Mouse (Mus musculus): ENCODE measurements at regions not wholly inside any gene's neighbourhood (a gene's known extent, or its start where the extent isn't known, plus 50 kb on each side); places are given as distances from the start of the nearest gene placed in this dataset.
"Not testable (repeated sequence)": the region's sequence is repeated elsewhere in the genome, so short reads cannot be mapped to it uniquely, and the experiment has no call there.

DNA sequence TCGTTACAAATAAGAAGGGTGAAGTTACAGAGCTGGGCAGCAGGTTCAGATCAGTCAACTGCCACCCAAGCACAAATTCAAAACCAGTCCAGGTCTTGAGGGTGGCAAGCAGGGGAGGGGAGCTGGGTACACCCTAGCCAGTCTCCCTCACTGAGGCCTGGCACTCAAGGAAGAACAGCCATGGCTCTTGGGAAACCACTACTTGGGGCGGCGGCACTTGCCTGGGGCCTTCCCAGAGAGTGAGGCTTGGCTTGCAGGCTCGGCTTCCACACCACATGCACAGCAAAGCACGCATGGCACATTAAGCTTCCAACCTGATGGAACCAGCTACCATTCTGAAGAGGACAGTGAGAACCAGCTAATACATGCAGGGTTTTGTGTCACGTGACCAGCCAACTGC is 127.9 kb upstream of the Pou3f3 start:
- H3K4me3 ChIP-seq (ENCODE audit: low read depth, low read length), result no peak overlapping the region
- no peak overlapping the region for H3K9ac ChIP-seq (ENCODE audit: low read length)
- DNase-seq (ENCODE audit: low spot score) (no peak), ATAC-seq (ENCODE audit: insufficient read depth, low FRiP score, low TSS enrichment) (no peak)
- no peaks in the 10 kb centered on the region for H3K36me3 ChIP-seq (ENCODE audit: control insufficient read depth, insufficient read depth, low read length)
- 88% methylated on average over 6 of the region's 6 CpGs for WGBS
- no peak overlapping the region for H3K27ac ChIP-seq (ENCODE audit: low read depth, low read length)
- H3K27me3 ChIP-seq (ENCODE audit: control insufficient read depth, insufficient read depth, low read length), result no peaks in the 10 kb centered on the region
- no peak overlapping the region for H3K4me2 ChIP-seq (ENCODE audit: low read depth)
- H3K9me3 ChIP-seq (ENCODE audit: control insufficient read depth, low read length), result no peaks in the 10 kb centered on the region
- H3K4me1 ChIP-seq (ENCODE audit: control insufficient read depth, insufficient read depth, low read length), result no peaks in the 10 kb centered on the region

DNA sequence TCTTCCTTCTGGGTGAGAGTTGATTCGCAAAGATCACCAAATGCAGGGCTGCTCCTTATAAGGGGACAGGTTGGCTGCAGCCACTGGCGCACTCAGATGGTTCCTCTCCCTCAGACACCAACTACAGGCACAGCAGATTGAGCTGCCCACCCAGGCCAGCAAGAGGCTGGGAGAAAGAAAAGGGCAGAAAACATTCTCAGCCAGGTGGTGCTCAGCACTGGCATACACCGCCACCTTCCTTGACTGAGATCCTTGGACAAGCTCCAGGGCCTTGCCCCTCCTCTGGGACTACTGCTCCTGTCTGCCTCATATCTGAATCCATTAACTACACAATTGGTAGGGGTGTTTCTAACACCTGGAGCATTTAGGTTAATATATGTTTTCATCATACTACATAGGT is 110.4 kb upstream of the Pou3f3 start:
- 91% methylated on average over 3 of the region's 3 CpGs for WGBS
- Histone ChIP-seq H3K4me1 (ENCODE audit: control insufficient read depth, insufficient read depth, low read length) (no peaks in the 10 kb centered on the region), H3K36me3 (ENCODE audit: control insufficient read depth, insufficient read depth, low read length) (no peaks in the 10 kb centered on the region), H3K4me2 (ENCODE audit: low read depth) (no peak overlapping the region), H3K4me3 (ENCODE audit: low read depth, low read length) (no peak overlapping the region), H3K27me3 (ENCODE audit: control insufficient read depth, insufficient read depth, low read length) (no peaks in the 10 kb centered on the region), H3K9me3 (ENCODE audit: control insufficient read depth, low read length) (no peaks in the 10 kb centered on the region), H3K9ac (ENCODE audit: low read length) (no peak overlapping the region), H3K27ac (ENCODE audit: low read depth, low read length) (no peak overlapping the region)
- ATAC-seq (ENCODE audit: insufficient read depth, low FRiP score, low TSS enrichment) (no peak), DNase-seq (ENCODE audit: low spot score) (no peak)

DNA sequence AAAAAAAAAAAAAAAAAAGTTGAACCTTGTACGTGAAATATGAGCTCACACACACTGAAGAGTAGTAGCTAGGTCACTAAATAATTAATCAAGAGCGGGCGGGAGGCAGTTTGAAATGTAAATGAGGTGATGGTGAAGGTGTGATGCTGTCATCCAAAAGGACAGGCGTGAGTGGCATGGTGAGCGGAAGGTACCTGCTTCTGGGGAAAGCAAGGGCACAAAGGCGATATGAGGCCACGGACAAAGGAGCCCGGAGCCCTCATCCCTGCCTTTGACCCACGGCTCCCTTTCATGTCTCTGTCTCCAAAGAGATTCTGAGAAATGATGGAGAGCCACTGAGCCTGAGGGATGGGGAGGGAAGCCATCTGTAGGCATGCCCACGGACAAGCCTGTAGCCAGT is 107.1 kb upstream of the Pou3f3 start:
- H3K4me2 ChIP-seq (ENCODE audit: low read depth), result no peak overlapping the region
- ATAC-seq (ENCODE audit: insufficient read depth, low FRiP score, low TSS enrichment) (no peak), DNase-seq (ENCODE audit: low spot score) (no peak)
- no peaks in the 10 kb centered on the region for H3K4me1 ChIP-seq (ENCODE audit: control insufficient read depth, insufficient read depth, low read length)
- no peaks in the 10 kb centered on the region for H3K9me3 ChIP-seq (ENCODE audit: control insufficient read depth, low read length)
- no peak overlapping the region for H3K4me3 ChIP-seq (ENCODE audit: low read depth, low read length)
- no peak overlapping the region for H3K27ac ChIP-seq (ENCODE audit: low read depth, low read length)
- H3K27me3 ChIP-seq (ENCODE audit: control insufficient read depth, insufficient read depth, low read length), result no peaks in the 10 kb centered on the region
- no peaks in the 10 kb centered on the region for H3K36me3 ChIP-seq (ENCODE audit: control insufficient read depth, insufficient read depth, low read length)
- H3K9ac ChIP-seq (ENCODE audit: low read length), result no peak overlapping the region
- 45% methylated on average over 10 of the region's 10 CpGs for WGBS

DNA sequence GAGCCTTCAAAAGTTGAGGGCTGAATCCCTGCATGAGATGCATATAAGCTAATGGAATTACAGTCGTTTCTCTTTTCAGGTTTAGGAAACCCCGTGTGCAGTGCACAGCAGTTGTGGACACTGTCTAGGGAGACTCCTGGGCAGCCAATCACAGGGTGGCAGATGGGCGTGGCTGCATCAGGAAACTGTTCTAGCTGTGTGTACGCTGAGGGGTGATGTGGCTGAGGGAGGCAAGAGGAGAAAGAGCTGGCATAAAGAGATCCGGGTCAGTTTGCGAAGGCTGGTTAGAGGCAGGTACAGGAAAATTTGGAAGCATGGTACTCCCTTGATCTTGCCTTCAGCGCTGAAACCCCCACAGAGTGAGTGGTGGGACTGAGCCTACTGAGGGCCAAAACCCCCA is 106.1 kb upstream of the Pou3f3 start:
- no peak overlapping the region for H3K4me3 ChIP-seq (ENCODE audit: low read depth, low read length)
- H3K27ac ChIP-seq (ENCODE audit: low read depth, low read length), result no peak overlapping the region
- H3K9me3 ChIP-seq (ENCODE audit: control insufficient read depth, low read length), result no peaks in the 10 kb centered on the region
- H3K4me2 ChIP-seq (ENCODE audit: low read depth), result no peak overlapping the region
- H3K4me1 ChIP-seq (ENCODE audit: control insufficient read depth, insufficient read depth, low read length), result no peaks in the 10 kb centered on the region
- DNase-seq (ENCODE audit: low spot score), result no peak
- no peaks in the 10 kb centered on the region for H3K27me3 ChIP-seq (ENCODE audit: control insufficient read depth, insufficient read depth, low read length)
- H3K9ac ChIP-seq (ENCODE audit: low read length), result no peak overlapping the region
- no peak for ATAC-seq (ENCODE audit: insufficient read depth, low FRiP score, low TSS enrichment)
- no peaks in the 10 kb centered on the region for H3K36me3 ChIP-seq (ENCODE audit: control insufficient read depth, insufficient read depth, low read length)
- WGBS, result 60% methylated on average over 7 of the region's 7 CpGs

DNA sequence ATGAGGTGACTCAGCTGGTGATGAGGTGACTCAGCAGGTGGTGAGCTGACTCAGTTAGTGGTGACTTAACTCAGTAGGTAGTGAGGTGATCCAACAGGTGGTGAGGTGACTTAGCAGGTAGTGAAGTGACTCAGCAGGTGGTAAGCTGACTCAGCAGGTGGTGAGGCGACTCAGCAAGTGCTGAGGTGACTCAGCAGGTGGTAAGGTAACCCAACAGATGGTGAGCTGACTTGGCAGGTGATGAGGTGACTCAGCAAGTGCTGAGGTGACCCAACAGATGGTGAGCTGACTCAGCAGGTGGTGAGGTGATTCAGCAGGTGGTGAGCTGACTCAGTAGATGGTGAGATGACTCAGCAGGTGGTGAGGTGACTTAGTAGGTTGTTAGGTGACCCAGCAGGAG is 103.7 kb upstream of the Pou3f3 start:
- H3K36me3 ChIP-seq (ENCODE audit: control insufficient read depth, insufficient read depth, low read length), result no peaks in the 10 kb centered on the region

DNA sequence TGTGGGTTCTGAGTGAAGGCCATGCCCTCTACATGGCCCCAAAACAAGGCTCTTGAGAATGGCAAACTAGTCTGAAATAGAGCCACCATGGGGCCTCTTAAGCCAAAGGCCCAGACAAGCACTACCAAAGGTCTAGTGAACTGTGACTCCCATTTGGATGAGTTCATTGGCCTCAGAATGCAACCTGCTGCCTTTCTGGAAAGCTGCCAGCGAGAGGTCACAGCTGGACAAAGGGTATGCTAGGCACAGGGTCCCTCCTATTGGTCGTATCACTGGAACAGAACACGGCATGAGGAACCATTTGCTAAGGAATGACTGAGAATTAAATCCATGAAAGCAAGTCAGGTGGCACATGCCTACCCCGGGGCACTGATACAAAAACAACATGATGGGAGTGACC is 98.5 kb upstream of the Pou3f3 start:
- H3K9ac ChIP-seq (ENCODE audit: low read length), result no peak overlapping the region
- H3K4me2 ChIP-seq (ENCODE audit: low read depth), result no peak overlapping the region
- H3K27me3 ChIP-seq (ENCODE audit: control insufficient read depth, insufficient read depth, low read length), result no peaks in the 10 kb centered on the region
- ATAC-seq (ENCODE audit: insufficient read depth, low FRiP score, low TSS enrichment) (no peak), DNase-seq (ENCODE audit: low spot score) (no peak)
- no peaks in the 10 kb centered on the region for H3K36me3 ChIP-seq (ENCODE audit: control insufficient read depth, insufficient read depth, low read length)
- H3K4me3 ChIP-seq (ENCODE audit: low read depth, low read length), result no peak overlapping the region
- H3K27ac ChIP-seq (ENCODE audit: low read depth, low read length), result no peak overlapping the region
- H3K4me1 ChIP-seq (ENCODE audit: control insufficient read depth, insufficient read depth, low read length), result no peaks in the 10 kb centered on the region
- no peaks in the 10 kb centered on the region for H3K9me3 ChIP-seq (ENCODE audit: control insufficient read depth, low read length)
- 83% methylated on average over 4 of the region's 4 CpGs for WGBS

More for the DNA sequence above, 103.7 kb upstream of the Pou3f3 start:
- 70% methylated on average over 1 of the region's 1 CpGs for WGBS
- H3K9ac ChIP-seq (ENCODE audit: low read length), result no peak overlapping the region
- H3K4me3 ChIP-seq (ENCODE audit: low read depth, low read length), result no peak overlapping the region
- H3K4me2 ChIP-seq (ENCODE audit: low read depth), result no peak overlapping the region
- no peak for ATAC-seq (ENCODE audit: insufficient read depth, low FRiP score, low TSS enrichment)
- no peaks in the 10 kb centered on the region for H3K27me3 ChIP-seq (ENCODE audit: control insufficient read depth, insufficient read depth, low read length)
- no peaks in the 10 kb centered on the region for H3K9me3 ChIP-seq (ENCODE audit: control insufficient read depth, low read length)
- no peak overlapping the region for H3K27ac ChIP-seq (ENCODE audit: low read depth, low read length)
- DNase-seq (ENCODE audit: low spot score), result no peak
- H3K4me1 ChIP-seq (ENCODE audit: control insufficient read depth, insufficient read depth, low read length), result no peaks in the 10 kb centered on the region

DNA sequence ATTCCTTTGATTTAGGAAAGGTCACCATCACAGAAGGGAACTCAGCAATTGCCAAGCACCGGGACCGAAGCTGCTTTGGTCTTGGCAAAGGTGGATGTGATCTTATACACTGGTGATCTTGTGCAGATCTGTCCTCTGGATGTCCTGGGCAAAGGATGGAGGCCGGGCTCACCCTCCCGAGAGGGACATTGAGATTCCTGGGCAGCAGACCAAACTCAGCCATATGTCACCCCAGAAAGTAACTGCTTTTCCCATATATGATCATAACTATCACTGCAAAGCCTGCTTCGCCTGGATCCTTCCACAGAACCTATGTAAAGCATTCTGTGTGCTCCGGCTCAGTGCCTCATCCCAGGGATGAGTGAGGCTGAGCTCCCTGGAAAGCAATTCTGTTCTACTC is 96.3 kb upstream of the Pou3f3 start:
- Histone ChIP-seq H3K9ac (ENCODE audit: low read length) (no peak overlapping the region), H3K4me1 (ENCODE audit: control insufficient read depth, insufficient read depth, low read length) (no peaks in the 10 kb centered on the region), H3K36me3 (ENCODE audit: control insufficient read depth, insufficient read depth, low read length) (no peaks in the 10 kb centered on the region), H3K9me3 (ENCODE audit: control insufficient read depth, low read length) (no peaks in the 10 kb centered on the region), H3K4me2 (ENCODE audit: low read depth) (no peak overlapping the region), H3K27me3 (ENCODE audit: control insufficient read depth, insufficient read depth, low read length) (no peaks in the 10 kb centered on the region), H3K27ac (ENCODE audit: low read depth, low read length) (no peak overlapping the region), H3K4me3 (ENCODE audit: low read depth, low read length) (no peak overlapping the region)
- DNase-seq (ENCODE audit: low spot score) (no peak), ATAC-seq (ENCODE audit: insufficient read depth, low FRiP score, low TSS enrichment) (no peak)
- 93% methylated on average over 6 of the region's 6 CpGs for WGBS

DNA sequence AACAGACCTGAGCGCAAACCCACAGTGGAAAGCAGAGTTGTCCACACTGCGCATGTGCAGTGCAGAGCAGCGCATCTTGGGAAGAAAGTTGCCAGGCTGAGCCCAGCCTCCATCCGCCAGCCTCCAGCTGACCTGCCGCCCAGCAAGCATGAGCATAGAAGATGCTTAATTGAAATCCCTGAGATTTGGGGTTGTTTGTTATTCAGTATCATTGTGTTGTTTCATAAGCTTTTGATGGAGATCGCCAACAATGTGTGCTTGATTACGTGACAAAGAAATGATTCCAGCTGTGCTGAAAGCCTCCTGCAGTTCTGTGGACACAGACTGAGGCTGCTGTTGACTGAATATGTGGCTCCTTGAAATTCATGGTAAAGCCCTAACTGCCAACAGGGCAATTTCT is 89.3 kb upstream of the Pou3f3 start:
- Histone ChIP-seq H3K4me3 (ENCODE audit: low read depth, low read length) (no peak overlapping the region), H3K4me1 (ENCODE audit: control insufficient read depth, insufficient read depth, low read length) (no peaks in the 10 kb centered on the region), H3K36me3 (ENCODE audit: control insufficient read depth, insufficient read depth, low read length) (no peaks in the 10 kb centered on the region), H3K27me3 (ENCODE audit: control insufficient read depth, insufficient read depth, low read length) (no peaks in the 10 kb centered on the region), H3K9ac (ENCODE audit: low read length) (no peak overlapping the region), H3K9me3 (ENCODE audit: control insufficient read depth, low read length) (no peaks in the 10 kb centered on the region), H3K4me2 (ENCODE audit: low read depth) (no peak overlapping the region), H3K27ac (ENCODE audit: low read depth, low read length) (no peak overlapping the region)
- 78% methylated on average over 7 of the region's 7 CpGs for WGBS
- DNase-seq (ENCODE audit: low spot score) (no peak), ATAC-seq (ENCODE audit: insufficient read depth, low FRiP score, low TSS enrichment) (no peak)

DNA sequence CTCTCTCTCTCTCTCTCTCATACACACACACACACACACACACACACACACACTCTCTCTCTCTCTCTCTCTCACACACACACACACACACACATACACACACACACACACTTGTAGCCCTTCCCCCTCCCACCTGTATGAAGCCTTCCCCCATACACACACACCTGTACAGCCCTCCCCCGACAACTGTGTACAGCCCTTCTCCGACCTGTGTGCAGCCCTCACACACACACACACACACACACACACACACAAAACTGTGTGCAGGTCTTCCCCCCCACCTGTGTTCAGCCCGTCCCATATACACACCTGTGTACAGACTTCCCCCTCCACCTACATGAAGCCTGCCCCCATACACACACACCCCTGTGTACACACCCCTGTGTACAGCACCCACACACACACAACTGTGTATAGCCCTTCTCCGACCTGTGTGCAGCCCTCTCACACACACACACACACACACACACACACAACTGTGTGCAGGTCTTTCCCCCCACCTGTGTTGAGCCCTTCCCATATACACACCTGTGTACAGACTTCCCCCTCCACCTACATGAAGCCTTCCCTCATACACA is 88.0 kb upstream of the Pou3f3 start:
- not testable (repeated sequence) for H3K9ac ChIP-seq (ENCODE audit: low read length); H3K9me3 ChIP-seq (ENCODE audit: control insufficient read depth, low read length); H3K4me1 ChIP-seq (ENCODE audit: control insufficient read depth, insufficient read depth, low read length); H3K27ac ChIP-seq (ENCODE audit: low read depth, low read length); H3K27me3 ChIP-seq (ENCODE audit: control insufficient read depth, insufficient read depth, low read length); ATAC-seq (ENCODE audit: insufficient read depth, low FRiP score, low TSS enrichment); H3K4me3 ChIP-seq (ENCODE audit: low read depth, low read length); H3K36me3 ChIP-seq (ENCODE audit: control insufficient read depth, insufficient read depth, low read length); DNase-seq (ENCODE audit: low spot score); H3K4me2 ChIP-seq (ENCODE audit: low read depth)
- WGBS, result 90% methylated on average over 4 of the region's 4 CpGs
